Mouse (Mus musculus) spleen, postnatal 4 days (tissue): ENCODE measurements around the gene Txn2.
"Not testable (repeated sequence)": the region's sequence is repeated elsewhere in the genome, so short reads cannot be mapped to it uniquely, and the experiment has no call there.

Experiments used
- DNase-seq, 2 experiments: peaks; one replicate each; pipeline ENCODE4 v3.0.0; 2022; ENCODE audit warnings: low spot score in 2 of 2

The Txn2 gene

GRCm38 (mm10) chr15:77879756-77880155 is 49.0 kb downstream of the Txn2 start:
- DNase-seq = no peak

GRCm38 (mm10) chr15:77877209-77877608 is 51.6 kb downstream of the Txn2 start:
- no peak for DNase-seq

- DNase-seq = no peak
Measured at GRCm38 (mm10) chr15:77876716-77877115, 52.1 kb downstream of the Txn2 start.

- no peak for DNase-seq
Measured at GRCm38 (mm10) chr15:77875953-77876352, 52.9 kb downstream of the Txn2 start.

- DNase-seq = no peak
Measured at GRCm38 (mm10) chr15:77874807-77875206, 54.0 kb downstream of the Txn2 start.

GRCm38 (mm10) chr15:77874310-77874709 is 54.5 kb downstream of the Txn2 start:
- no peak for DNase-seq

GRCm38 (mm10) chr15:77873564-77873963 is 55.2 kb downstream of the Txn2 start:
- DNase-seq = no peak

GRCm38 (mm10) chr15:77872996-77873395 is 55.8 kb downstream of the Txn2 start:
- DNase-seq = no peak

- no peak for DNase-seq
Measured at GRCm38 (mm10) chr15:77868340-77868739, 60.5 kb downstream of the Txn2 start.

- DNase-seq = not testable (repeated sequence)
Measured at GRCm38 (mm10) chr15:77867231-77867968, 61.4 kb downstream of the Txn2 start.

GRCm38 (mm10) chr15:77866583-77867220 is 62.1 kb downstream of the Txn2 start:
- DNase-seq = no peak
